Mouse (Mus musculus): Measurements from ENCODE around the gene Rnd1. TPM values are rescaled to one million over a fixed set of nuclear protein-coding genes. Genes with fewer than 3 reads are reported as not detected.

Gene Rnd1
- polyA plus RNA-seq, 1 experiment from 2014 or later = 0.75 TPM

- 1% methylated on average over 18 of the region's 18 CpGs for WGBS
- H3K4me2 ChIP-seq (replicated peaks; ENCODE audit: low read depth, low read length) = peak overlapping the region; percentile 87
- no peaks in the 10 kb centered on the region for H3K9me3 ChIP-seq (ENCODE audit: control insufficient read depth, low read depth, low read length)
- peak; percentile 25; the same call in 1 of the 2 replicates for ATAC-seq (ENCODE audit: insufficient number of reproducible peaks, insufficient read depth, low FRiP score, low read depth)
- no peaks in the 10 kb centered on the region for H3K27me3 ChIP-seq (ENCODE audit: control insufficient read depth, insufficient read depth, low read length)
- peak overlapping the region; percentile 76; the same call in 1 of the 2 replicates for H3K27ac ChIP-seq (ENCODE audit: low read length)
- H3K36me3 ChIP-seq (ENCODE audit: control insufficient read depth, insufficient read depth, low read length) = no peaks in the 10 kb centered on the region
- H3K9ac ChIP-seq (replicated peaks; ENCODE audit: low read depth, low read length) = no peak overlapping the region; the same call in 1 of the 2 replicates
- peak overlapping the region; percentile 61 for H3K4me3 ChIP-seq (ENCODE audit: low read depth, low read length)
- peaks cover 48% of the 10 kb centered on the region for H3K4me1 ChIP-seq (ENCODE audit: control insufficient read depth, insufficient read depth, low read length)
These were observed 45.8 kb downstream of the Rnd1 start for GRCm38 (mm10) chr15:98631493-98631892.

GRCm38 (mm10) chr15:98630540-98630939 is 46.7 kb downstream of the Rnd1 start, which contains the start of gene Cacnb3:
Cacnb3 (plus strand) TSS chr15:98630840.
- ATAC-seq (ENCODE audit: insufficient number of reproducible peaks, insufficient read depth, low FRiP score, low read depth) = no peak
- peaks cover 43% of the 10 kb centered on the region for H3K4me1 ChIP-seq (ENCODE audit: control insufficient read depth, insufficient read depth, low read length)
- H3K9ac ChIP-seq (replicated peaks; ENCODE audit: low read depth, low read length) = no peak within 1 kb of the TSS; the same call in 1 of the 2 replicates
- H3K27me3 ChIP-seq (ENCODE audit: control insufficient read depth, insufficient read depth, low read length) = no peaks in the 10 kb centered on the region
- H3K4me3 ChIP-seq (ENCODE audit: low read depth, low read length) = peak within 1 kb of the TSS; percentile 61
- WGBS = 39% methylated on average over 4 of the region's 4 CpGs
- H3K9me3 ChIP-seq (ENCODE audit: control insufficient read depth, low read depth, low read length) = no peaks in the 10 kb centered on the region
- H3K36me3 ChIP-seq (ENCODE audit: control insufficient read depth, insufficient read depth, low read length) = no peaks in the 10 kb centered on the region
- peak within 1 kb of the TSS; percentile 76; the same call in 1 of the 2 replicates for H3K27ac ChIP-seq (ENCODE audit: low read length)
- peak within 1 kb of the TSS; percentile 87 for H3K4me2 ChIP-seq (replicated peaks; ENCODE audit: low read depth, low read length)

GRCm38 (mm10) chr15:98629464-98629863 is 47.8 kb downstream of the Rnd1 start:
- no peaks in the 10 kb centered on the region for H3K36me3 ChIP-seq (ENCODE audit: control insufficient read depth, insufficient read depth, low read length)
- no peak overlapping the region for H3K4me3 ChIP-seq (ENCODE audit: low read depth, low read length)
- H3K9ac ChIP-seq (replicated peaks; ENCODE audit: low read depth, low read length) = no peak overlapping the region
- H3K9me3 ChIP-seq (ENCODE audit: control insufficient read depth, low read depth, low read length) = no peaks in the 10 kb centered on the region
- no peak overlapping the region for H3K27ac ChIP-seq (ENCODE audit: low read length)
- no peaks in the 10 kb centered on the region for H3K27me3 ChIP-seq (ENCODE audit: control insufficient read depth, insufficient read depth, low read length)
- ATAC-seq (ENCODE audit: insufficient number of reproducible peaks, insufficient read depth, low FRiP score, low read depth) = no peak
- 36% methylated on average over 6 of the region's 6 CpGs for WGBS
- no peak overlapping the region for H3K4me2 ChIP-seq (replicated peaks; ENCODE audit: low read depth, low read length)
- peaks cover 39% of the 10 kb centered on the region for H3K4me1 ChIP-seq (ENCODE audit: control insufficient read depth, insufficient read depth, low read length)

GRCm38 (mm10) chr15:98628589-98629254 is 48.5 kb downstream of the Rnd1 start:
- Histone ChIP-seq H3K9me3 (ENCODE audit: control insufficient read depth, low read depth, low read length) (no peaks in the 10 kb centered on the region), H3K4me3 (ENCODE audit: low read depth, low read length) (no peak overlapping the region), H3K27me3 (ENCODE audit: control insufficient read depth, insufficient read depth, low read length) (no peaks in the 10 kb centered on the region), H3K4me2 (replicated peaks; ENCODE audit: low read depth, low read length) (peak overlapping the region; percentile 31), H3K36me3 (ENCODE audit: control insufficient read depth, insufficient read depth, low read length) (no peaks in the 10 kb centered on the region), H3K27ac (ENCODE audit: low read length) (no peak overlapping the region; the same call in 1 of the 2 replicates), H3K9ac (replicated peaks; ENCODE audit: low read depth, low read length) (no peak overlapping the region), H3K4me1 (ENCODE audit: control insufficient read depth, insufficient read depth, low read length) (peaks cover 36% of the 10 kb centered on the region)
- 9% methylated on average over 20 of the region's 20 CpGs for WGBS
- no peak for ATAC-seq (ENCODE audit: insufficient number of reproducible peaks, insufficient read depth, low FRiP score, low read depth)

- ATAC-seq (ENCODE audit: insufficient number of reproducible peaks, insufficient read depth, low FRiP score, low read depth) = no peak
- no peaks in the 10 kb centered on the region for H3K27me3 ChIP-seq (ENCODE audit: control insufficient read depth, insufficient read depth, low read length)
- WGBS = 72% methylated on average over 7 of the region's 7 CpGs
- no peaks in the 10 kb centered on the region for H3K9me3 ChIP-seq (ENCODE audit: control insufficient read depth, low read depth, low read length)
- peaks cover 26% of the 10 kb centered on the region for H3K4me1 ChIP-seq (ENCODE audit: control insufficient read depth, insufficient read depth, low read length)
- no peak overlapping the region for H3K4me3 ChIP-seq (ENCODE audit: low read depth, low read length)
- no peak overlapping the region for H3K9ac ChIP-seq (replicated peaks; ENCODE audit: low read depth, low read length)
- H3K36me3 ChIP-seq (ENCODE audit: control insufficient read depth, insufficient read depth, low read length) = no peaks in the 10 kb centered on the region
- H3K4me2 ChIP-seq (replicated peaks; ENCODE audit: low read depth, low read length) = no peak overlapping the region
- H3K27ac ChIP-seq (ENCODE audit: low read length) = no peak overlapping the region
These were observed 50.6 kb downstream of the Rnd1 start for GRCm38 (mm10) chr15:98626487-98627212.

DNA sequence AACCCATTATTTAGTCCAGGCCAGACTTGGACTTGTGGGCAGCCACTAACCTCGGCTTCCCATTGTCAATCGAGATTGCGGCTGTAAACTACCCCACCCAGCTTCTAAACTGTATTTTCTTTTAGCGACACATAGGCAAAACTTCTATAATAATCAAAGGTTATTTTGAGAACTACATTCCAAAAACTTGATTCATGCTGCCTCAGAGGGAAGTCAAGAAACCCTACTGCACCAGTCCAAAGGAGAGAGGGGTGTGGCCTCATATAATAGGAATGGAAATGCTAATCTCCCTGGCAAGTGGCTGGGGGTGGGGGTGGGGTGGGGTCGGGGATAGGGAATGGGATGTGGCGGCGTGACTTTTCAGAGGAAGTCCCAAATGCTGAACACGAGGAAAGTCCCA is 51.2 kb downstream of the Rnd1 start:
- no peak for ATAC-seq (ENCODE audit: insufficient number of reproducible peaks, insufficient read depth, low FRiP score, low read depth)
- Histone ChIP-seq H3K4me3 (ENCODE audit: low read depth, low read length) (no peak overlapping the region), H3K4me2 (replicated peaks; ENCODE audit: low read depth, low read length) (no peak overlapping the region), H3K9ac (replicated peaks; ENCODE audit: low read depth, low read length) (no peak overlapping the region), H3K27me3 (ENCODE audit: control insufficient read depth, insufficient read depth, low read length) (no peaks in the 10 kb centered on the region), H3K36me3 (ENCODE audit: control insufficient read depth, insufficient read depth, low read length) (no peaks in the 10 kb centered on the region), H3K4me1 (ENCODE audit: control insufficient read depth, insufficient read depth, low read length) (peaks cover 23% of the 10 kb centered on the region), H3K9me3 (ENCODE audit: control insufficient read depth, low read depth, low read length) (no peaks in the 10 kb centered on the region), H3K27ac (ENCODE audit: low read length) (no peak overlapping the region)
- 17% methylated on average over 8 of the region's 8 CpGs for WGBS

GRCm38 (mm10) chr15:98623361-98623821 is 53.9 kb downstream of the Rnd1 start:
- H3K4me2 ChIP-seq (replicated peaks; ENCODE audit: low read depth, low read length) = no peak overlapping the region
- no peak for ATAC-seq (ENCODE audit: insufficient number of reproducible peaks, insufficient read depth, low FRiP score, low read depth)
- H3K9ac ChIP-seq (replicated peaks; ENCODE audit: low read depth, low read length) = no peak overlapping the region
- peaks cover 8% of the 10 kb centered on the region for H3K4me1 ChIP-seq (ENCODE audit: control insufficient read depth, insufficient read depth, low read length)
- H3K27ac ChIP-seq (ENCODE audit: low read length) = no peak overlapping the region
- H3K9me3 ChIP-seq (ENCODE audit: control insufficient read depth, low read depth, low read length) = no peaks in the 10 kb centered on the region
- H3K36me3 ChIP-seq (ENCODE audit: control insufficient read depth, insufficient read depth, low read length) = no peaks in the 10 kb centered on the region
- no peak overlapping the region for H3K4me3 ChIP-seq (ENCODE audit: low read depth, low read length)
- H3K27me3 ChIP-seq (ENCODE audit: control insufficient read depth, insufficient read depth, low read length) = no peaks in the 10 kb centered on the region
- WGBS = 45% methylated on average over 5 of the region's 5 CpGs

- WGBS = 20% methylated on average over 6 of the region's 6 CpGs
- H3K4me1 ChIP-seq (ENCODE audit: control insufficient read depth, insufficient read depth, low read length) = peaks cover 5% of the 10 kb centered on the region; the same call in 1 of the 2 replicates
- no peak overlapping the region for H3K4me3 ChIP-seq (ENCODE audit: low read depth, low read length)
- no peak overlapping the region for H3K27ac ChIP-seq (ENCODE audit: low read length)
- no peaks in the 10 kb centered on the region for H3K9me3 ChIP-seq (ENCODE audit: control insufficient read depth, low read depth, low read length)
- H3K27me3 ChIP-seq (ENCODE audit: control insufficient read depth, insufficient read depth, low read length) = no peaks in the 10 kb centered on the region
- no peak overlapping the region for H3K4me2 ChIP-seq (replicated peaks; ENCODE audit: low read depth, low read length)
- H3K36me3 ChIP-seq (ENCODE audit: control insufficient read depth, insufficient read depth, low read length) = no peaks in the 10 kb centered on the region
- no peak for ATAC-seq (ENCODE audit: insufficient number of reproducible peaks, insufficient read depth, low FRiP score, low read depth)
- no peak overlapping the region for H3K9ac ChIP-seq (replicated peaks; ENCODE audit: low read depth, low read length)
These were observed 54.5 kb downstream of the Rnd1 start for GRCm38 (mm10) chr15:98622721-98623120.
